Mouse (Mus musculus) CH12.LX (cell line): ENCODE results near the gene Cmss1. TPM values are rescaled to one million over a fixed set of nuclear protein-coding genes. Genes with fewer than 3 reads are reported as not detected.

Source experiments
- DNase-seq: peaks from one replicate; pipeline ENCODE4 v3.0.0-alpha.2; 2013; ENCODE audit errors: extremely low read depth
- H3K27ac ChIP-seq: 2 replicates; pipeline ENCODE4 v1.5.1; 2012; ENCODE audit warnings: low read depth, mild to moderate bottlenecking, control low read depth, moderate library complexity; ENCODE audit not compliant: insufficient read depth
- H3K27me3 ChIP-seq: replicated peaks from 2 replicates; pipeline ENCODE3; 2012; ENCODE audit warnings: inconsistent platforms
- H3K36me3 ChIP-seq, 2 experiments: replicated peaks in 1 of 2; 2 replicates each; pipeline versions ENCODE3 to v1.6.1; 2012; ENCODE audit warnings: inconsistent platforms in 1 of 2, low read length in 1 of 2, mild to moderate bottlenecking in 1 of 2, mixed read lengths in 1 of 2, moderate library complexity in 1 of 2; ENCODE audit not compliant: control insufficient read depth in 1 of 2, insufficient read depth in 1 of 2
- H3K4me1 ChIP-seq, 2 experiments: 2 replicates each; pipeline ENCODE4 v1.6.1; 2012; ENCODE audit warnings: inconsistent platforms in 1 of 2, moderate library complexity in 1 of 2; ENCODE audit not compliant: insufficient read depth in 2 of 2, control insufficient read depth in 1 of 2
- H3K4me2 ChIP-seq: 2 replicates; pipeline ENCODE4 v1.6.1; 2012; ENCODE audit warnings: low read depth, mild to moderate bottlenecking, control low read depth; ENCODE audit not compliant: poor library complexity, insufficient read depth, severe bottlenecking
- H3K4me3 ChIP-seq, 3 experiments: fragments of 150-350 bp in 1 of 3; sonication (generic) in 1 of 3; replicated peaks in 1 of 3; 2 replicates each; pipeline versions ENCODE3 to v1.5.1; 2011 to 2012; ENCODE audit warnings: low read depth in 2 of 3, low read length in 2 of 3, mild to moderate bottlenecking in 2 of 3, moderate library complexity in 2 of 3, control low read depth in 1 of 3, improper control_type of control experiment in 1 of 3, inconsistent platforms in 1 of 3, mixed read lengths in 1 of 3; ENCODE audit not compliant: poor library complexity in 1 of 3
- H3K79me2 ChIP-seq: replicated peaks from 2 replicates; pipeline ENCODE4 v1.6.1; 2012; ENCODE audit warnings: mild to moderate bottlenecking, moderate library complexity; ENCODE audit not compliant: control insufficient read depth, poor library complexity, insufficient read depth, severe bottlenecking; ENCODE audit errors: extremely low read depth
- H3K9ac ChIP-seq: 2 replicates; pipeline ENCODE4 v1.6.1; 2012; ENCODE audit warnings: low read depth, mild to moderate bottlenecking, control low read depth, moderate library complexity; ENCODE audit not compliant: insufficient read depth
- H3K9me3 ChIP-seq: replicated peaks from 2 replicates; pipeline ENCODE3; 2012; ENCODE audit warnings: low read length, inconsistent platforms, mixed read lengths
- CHD2 ChIP-seq: IDR thresholded peaks from 2 replicates; pipeline ENCODE4 v1.6.1; 2011; ENCODE audit warnings: low read length, improper control_type of control experiment
- CTCF ChIP-seq, 2 experiments: IDR thresholded peaks in 1 of 2; conservative IDR thresholded peaks in 1 of 2; 2 replicates each; pipeline ENCODE4 v1.5.1; 2011 to 2012; ENCODE audit warnings: low read depth in 2 of 2, low read length in 2 of 2, improper control_type of control experiment in 1 of 2, inconsistent platforms in 1 of 2, mild to moderate bottlenecking in 1 of 2, moderate library complexity in 1 of 2
- ELF1 ChIP-seq: IDR thresholded peaks from 2 replicates; pipeline ENCODE4 v1.6.1; 2014; ENCODE audit warnings: low read depth, mild to moderate bottlenecking, inconsistent platforms, low read length, improper control_type of control experiment
- EP300 ChIP-seq: IDR thresholded peaks from 2 replicates; pipeline ENCODE4 v1.6.1; 2011; ENCODE audit warnings: low read length, improper control_type of control experiment
- GABPA ChIP-seq: IDR thresholded peaks from 2 replicates; pipeline ENCODE4 v1.6.1; 2012; ENCODE audit warnings: low read depth, low read length, improper control_type of control experiment, inconsistent platforms; ENCODE audit not compliant: insufficient replicate concordance
- HCFC1 ChIP-seq: IDR thresholded peaks from 2 replicates; pipeline ENCODE4 v1.6.1; 2012; ENCODE audit warnings: low read depth, mild to moderate bottlenecking, inconsistent platforms, low read length, improper control_type of control experiment
- IRF4 ChIP-seq: IDR thresholded peaks from 2 replicates; pipeline ENCODE4 v1.6.1; 2014; ENCODE audit warnings: low read depth, mild to moderate bottlenecking, inconsistent platforms, low read length, improper control_type of control experiment
- JUN ChIP-seq: IDR thresholded peaks from 2 replicates; pipeline ENCODE4 v1.6.1; 2011; ENCODE audit warnings: low read depth, mild to moderate bottlenecking, low read length, improper control_type of control experiment, moderate library complexity; ENCODE audit not compliant: insufficient read depth
- KAT2A ChIP-seq: IDR thresholded peaks from 2 replicates; pipeline ENCODE4 v1.6.1; 2012; ENCODE audit warnings: low read length, improper control_type of control experiment, inconsistent platforms; ENCODE audit not compliant: insufficient replicate concordance
- MAFK ChIP-seq: IDR thresholded peaks from 2 replicates; pipeline ENCODE4 v1.6.1; 2011; ENCODE audit warnings: low read length, improper control_type of control experiment; ENCODE audit not compliant: insufficient replicate concordance
- MAZ ChIP-seq: IDR thresholded peaks from 2 replicates; pipeline ENCODE4 v1.6.1; 2012; ENCODE audit warnings: low read depth, mild to moderate bottlenecking, inconsistent platforms, low read length, improper control_type of control experiment, moderate library complexity
- MYC ChIP-seq: IDR thresholded peaks from 2 replicates; pipeline ENCODE4 v1.6.1; 2011; ENCODE audit warnings: low read depth, mild to moderate bottlenecking, improper control_type of control experiment, low read length
- NRF1 ChIP-seq: IDR thresholded peaks from 2 replicates; pipeline ENCODE4 v1.6.1; 2014; ENCODE audit warnings: low read depth, mild to moderate bottlenecking, inconsistent platforms, low read length, improper control_type of control experiment, moderate library complexity
- POLR2A ChIP-seq: IDR thresholded peaks from 2 replicates; pipeline ENCODE4 v1.6.1; 2011; ENCODE audit warnings: low read depth, mild to moderate bottlenecking, improper control_type of control experiment, low read length
- POLR2AphosphoS2 ChIP-seq: IDR thresholded peaks from 2 replicates; pipeline ENCODE4 v1.6.1; 2011; ENCODE audit warnings: low read depth, low read length, improper control_type of control experiment
- RAD21 ChIP-seq: IDR thresholded peaks from 2 replicates; pipeline ENCODE4 v1.6.1; 2011; ENCODE audit warnings: low read depth, mild to moderate bottlenecking, low read length, improper control_type of control experiment, moderate library complexity
- SIN3A ChIP-seq: IDR thresholded peaks from 2 replicates; pipeline ENCODE4 v1.6.1; 2012; ENCODE audit warnings: low read length, improper control_type of control experiment, inconsistent platforms
- TBP ChIP-seq: conservative IDR thresholded peaks from 2 replicates; pipeline ENCODE4 v1.6.1; 2011; ENCODE audit warnings: low read depth, low read length, improper control_type of control experiment
- TCF12 ChIP-seq: IDR thresholded peaks from 2 replicates; pipeline ENCODE4 v1.6.1; 2014; ENCODE audit warnings: low read depth, mild to moderate bottlenecking, inconsistent platforms, low read length, improper control_type of control experiment
- UBTF ChIP-seq: IDR thresholded peaks from 2 replicates; pipeline ENCODE4 v1.6.1; 2012; ENCODE audit warnings: low read depth, mild to moderate bottlenecking, inconsistent platforms, low read length, improper control_type of control experiment, moderate library complexity
- USF2 ChIP-seq: conservative IDR thresholded peaks from 2 replicates; pipeline ENCODE4 v1.6.1; 2011; ENCODE audit warnings: low read depth, low read length, improper control_type of control experiment
- ZC3H11A ChIP-seq: IDR thresholded peaks from 2 replicates; pipeline ENCODE4 v1.6.1; 2012; ENCODE audit warnings: low read depth, mild to moderate bottlenecking, inconsistent platforms, low read length, improper control_type of control experiment
- ZKSCAN1 ChIP-seq: IDR thresholded peaks from 2 replicates; pipeline ENCODE4 v1.6.1; 2012; ENCODE audit warnings: low read depth, inconsistent platforms, low read length, improper control_type of control experiment, borderline replicate concordance
- dilution Hi-C: fragments of 300-500 bp; cut with MboI; formaldehyde crosslinking; loops from 2 replicates; pipeline ENCODE4 v1.14.3; 2020; ENCODE audit warnings: low sequenced_read_pairs; ENCODE audit not compliant: extremely low pct_unique_long_range_greater_than_20kb, extremely low pct_ligation_motif_present
- in situ Hi-C: fragments of 300-500 bp; cut with MboI; formaldehyde crosslinking; loops from 3 replicates; pipeline ENCODE4 v1.14.3; 2019; ENCODE audit warnings: low sequenced_read_pairs, low pct_ligation_motif_present, low pct_unique_long_range_greater_than_20kb, mixed read lengths
- polyA plus RNA-seq: library from polyadenylated mRNA; unstranded; fragments of >175 nt; gene quantifications from 2 replicates; pipeline ENCODE4 v1.2.1, GENCODE M21; 2012; ENCODE audit warnings: low read depth; ENCODE audit not compliant: insufficient read length
- total RNA-seq, 2 experiments: library from RNA; depleted of rRNA; stranded (reverse); fragments of 300-350 nt in 1 of 2; fragments of >200 nt in 1 of 2; gene quantifications; 2 replicates each; pipeline ENCODE4 v1.2.3; 2012 to 2014

Gene Cmss1
- total and polyA plus RNA-seq, 3 experiments: 94.7 to 107 (median 103) TPM

GRCm38 (mm10) chr16:57349689-57350088 is 257.0 kb downstream of the Cmss1 start:
- dilution Hi-C loops: no loop called here
- in situ Hi-C loops: no loop called here
- no peaks in the 10 kb centered on the region for H3K27me3 ChIP-seq
- H3K4me2 ChIP-seq: no peak overlapping the region
- no peaks in the 10 kb centered on the region for H3K9me3 ChIP-seq
- no peak for DNase-seq
- no peaks in the 10 kb centered on the region for H3K79me2 ChIP-seq
- H3K27ac ChIP-seq: no peak overlapping the region
- H3K4me3 ChIP-seq: no peak overlapping the region
- H3K9ac ChIP-seq: no peak overlapping the region
- H3K36me3 ChIP-seq: no peaks in the 10 kb centered on the region
- peaks cover 3 to 23% of the 10 kb centered on the region in 2 experiments; a peak in 3 of 4 replicates for H3K4me1 ChIP-seq
- TF ChIP-seq JUN (no peak), MYC (no peak), USF2 (no peak), MAFK (no peak), ZC3H11A (no peak), ELF1 (no peak), EP300 (no peak), SIN3A (no peak)

GRCm38 (mm10) chr16:57349039-57349438 is 257.6 kb downstream of the Cmss1 start:
- in situ Hi-C loops: no loop called here
- no peak overlapping the region for H3K4me2 ChIP-seq
- DNase-seq: no peak
- no peaks in the 10 kb centered on the region for H3K27me3 ChIP-seq
- H3K79me2 ChIP-seq: no peaks in the 10 kb centered on the region
- no peak for TF ChIP-seq MYC
- no peak for TF ChIP-seq HCFC1
- TF ChIP-seq ELF1: no peak
- TF ChIP-seq POLR2AphosphoS2: no peak
- TF ChIP-seq MAZ: no peak
- no peak for TF ChIP-seq KAT2A
- TF ChIP-seq CTCF (conservative IDR thresholded peaks at IDR 0.05 in 1 of 2, IDR thresholded peaks at IDR 0.05 in 1 of 2; ENCODE audit: low read depth in 2 of 2, low read length in 2 of 2): no peak
- TF ChIP-seq GABPA: no peak
- no peaks in the 10 kb centered on the region for H3K9me3 ChIP-seq
- no peak overlapping the region for H3K4me3 ChIP-seq
- peaks cover 0 to 2% of the 10 kb centered on the region in 2 experiments for H3K36me3 ChIP-seq
- peaks cover 3 to 22% of the 10 kb centered on the region in 2 experiments; a peak in 3 of 4 replicates for H3K4me1 ChIP-seq
- no peak overlapping the region for H3K27ac ChIP-seq
- dilution Hi-C loops: no loop called here
- H3K9ac ChIP-seq: no peak overlapping the region

- H3K27ac ChIP-seq: no peak overlapping the region
- no peak for DNase-seq
- H3K4me3 ChIP-seq: no peak overlapping the region
- TF ChIP-seq POLR2A (no peak), HCFC1 (no peak), USF2 (no peak), EP300 (no peak), CHD2 (no peak), TBP (no peak), SIN3A (no peak), NRF1 (no peak), UBTF (no peak), TCF12 (no peak), IRF4 (no peak), ZKSCAN1 (no peak), CTCF (conservative IDR thresholded peaks at IDR 0.05 in 1 of 2, IDR thresholded peaks at IDR 0.05 in 1 of 2; ENCODE audit: low read depth in 2 of 2, low read length in 2 of 2) (no peak), ELF1 (no peak), MAZ (no peak), GABPA (no peak), MYC (no peak), RAD21 (no peak)
- TF ChIP-seq, all 38 proteins: peak for 0
- no peaks in the 10 kb centered on the region for H3K27me3 ChIP-seq
- in situ Hi-C loops (no loop called here), dilution Hi-C loops (no loop called here)
- no peaks in the 10 kb centered on the region for H3K79me2 ChIP-seq
- H3K4me1 ChIP-seq: peaks cover 3 to 16% of the 10 kb centered on the region in 2 experiments; a peak in 3 of 4 replicates
- peaks cover 0 to 2% of the 10 kb centered on the region in 2 experiments for H3K36me3 ChIP-seq
- H3K4me2 ChIP-seq: no peak overlapping the region
- H3K9ac ChIP-seq: no peak overlapping the region
- no peaks in the 10 kb centered on the region for H3K9me3 ChIP-seq
Observed at GRCm38 (mm10) chr16:57346258-57346657, 260.4 kb downstream of the Cmss1 start.
